ENCODE assay signal across 14 mouse cellular contexts in genomic region chr1:182867886-182868285, GRCm38 (mm10).
DNase-seq lines count a peak whose midpoint lies in the region; ATAC-seq and TF ChIP-seq lines count a peak whose summit lies in the region.
"Had no signal": no experiment of that assay in that cellular context is flagged by ENCODE, and none has a peak within 500 bp of the region (broad histone marks: within the 10 kb centered on the region; RNA-seq: fewer than 3 reads in every experiment).

No protein-coding gene starts in this region.

- peak overlapping the region; percentile 91 for H3K27ac ChIP-seq in hindbrain, embryonic 12.5 days
- no peak overlapping the region for H3K27ac ChIP-seq in hindbrain, postnatal 0 days
- peak overlapping the region; percentile 83 for H3K27ac ChIP-seq in midbrain, embryonic 14.5 days (replicated peaks; ENCODE audit: low read depth, low read length)
- H3K27ac ChIP-seq: embryonic facial prominence, embryonic 13.5 days; left cerebral cortex, adult 2 months had no signal

- H3K27me3 ChIP-seq in hindbrain, embryonic 12.5 days, result no peaks in the 10 kb centered on the region
- H3K27me3 ChIP-seq in hindbrain, postnatal 0 days (ENCODE audit: insufficient read depth, low read length), result no peaks in the 10 kb centered on the region
- H3K27me3 ChIP-seq in midbrain, embryonic 14.5 days (ENCODE audit: control insufficient read depth, insufficient read depth, low read length), result no peaks in the 10 kb centered on the region
- H3K27me3 ChIP-seq: embryonic facial prominence, embryonic 13.5 days; kidney, embryonic 15.5 days; neural tube, embryonic 12.5 days had no signal

- TF ChIP-seq CTCF in hindbrain, postnatal 0 days (IDR thresholded peaks at IDR 0.05; ENCODE audit: low read depth), result no peak

- ATAC-seq in hindbrain, embryonic 12.5 days (ENCODE audit: low FRiP score), result no peak
- no peak for ATAC-seq in hindbrain, postnatal 0 days
- ATAC-seq in midbrain, embryonic 14.5 days (ENCODE audit: low FRiP score, low TSS enrichment), result no peak
- ATAC-seq: liver, postnatal 0 days had no signal

- H3K36me3 ChIP-seq in hindbrain, embryonic 12.5 days, result no peaks in the 10 kb centered on the region
- H3K36me3 ChIP-seq in hindbrain, postnatal 0 days (ENCODE audit: insufficient read depth, low read length), result no peaks in the 10 kb centered on the region
- no peaks in the 10 kb centered on the region for H3K36me3 ChIP-seq in midbrain, embryonic 14.5 days (ENCODE audit: control insufficient read depth, insufficient read depth, low read length)

- peaks cover 31% of the 10 kb centered on the region for H3K4me1 ChIP-seq in hindbrain, embryonic 12.5 days
- H3K4me1 ChIP-seq in hindbrain, postnatal 0 days (ENCODE audit: insufficient read depth, low read length), result no peaks in the 10 kb centered on the region; the same call in 1 of the 2 replicates
- H3K4me1 ChIP-seq in midbrain, embryonic 14.5 days (ENCODE audit: control insufficient read depth, insufficient read depth, low read length), result peaks cover 18% of the 10 kb centered on the region

- H3K4me3 ChIP-seq in hindbrain, embryonic 12.5 days, result no peak overlapping the region
- no peak overlapping the region for H3K4me3 ChIP-seq in hindbrain, postnatal 0 days (ENCODE audit: low read length)
- no peak overlapping the region for H3K4me3 ChIP-seq in midbrain, embryonic 14.5 days (replicated peaks; ENCODE audit: low read depth, low read length)
- H3K4me3 ChIP-seq: embryonic facial prominence, embryonic 13.5 days; kidney, embryonic 15.5 days; left cerebral cortex, adult 2 months; limb, embryonic 10.5 days; neural tube, embryonic 12.5 days had no signal

- no peak overlapping the region for H3K9ac ChIP-seq in hindbrain, embryonic 12.5 days
- no peak overlapping the region for H3K9ac ChIP-seq in hindbrain, postnatal 0 days (replicated peaks; ENCODE audit: low read length)
- H3K9ac ChIP-seq in midbrain, embryonic 14.5 days (replicated peaks; ENCODE audit: low read length), result no peak overlapping the region
- H3K9ac ChIP-seq: embryonic facial prominence, embryonic 13.5 days; kidney, embryonic 15.5 days; liver, postnatal 0 days; neural tube, embryonic 12.5 days had no signal

- 86% methylated on average over 3 of the region's 3 CpGs for WGBS in hindbrain, embryonic 12.5 days
- 88% methylated on average over 3 of the region's 3 CpGs for WGBS in hindbrain, postnatal 0 days
- 92% methylated on average over 3 of the region's 3 CpGs for whole genome bisulfite sequencing in midbrain, embryonic 14.5 days

- DNase-seq in hindbrain, postnatal 0 days (ENCODE audit: low spot score), result no peak
- DNase-seq in 416B (ENCODE audit: low read depth), result peak; percentile 54
- DNase-seq in brain, adult 2 months (ENCODE audit: low read depth, low spot score), result peak; percentile 45
- no peak for DNase-seq in midbrain, embryonic 14.5 days
- no peak for DNase-seq in right cerebral cortex, adult 2 months (ENCODE audit: low spot score in 2 of 2)
- no peak for DNase-seq in testis, postnatal 14 days (ENCODE audit: low spot score)
- DNase-seq: thymus, adult 2 months had no signal

- 0 out of 2 replicates have a peak, but pooled peaks cover 3% of the 10 kb centered on the region for H3K9me3 ChIP-seq in hindbrain, embryonic 12.5 days (replicated peaks)
- no peaks in the 10 kb centered on the region for H3K9me3 ChIP-seq in hindbrain, postnatal 0 days (ENCODE audit: low read length)
- no peaks in the 10 kb centered on the region for H3K9me3 ChIP-seq in midbrain, embryonic 14.5 days (ENCODE audit: control insufficient read depth, low read length)
- H3K9me3 ChIP-seq: limb, embryonic 10.5 days; neural tube, embryonic 12.5 days had no signal

- no peak overlapping the region for H3K4me2 ChIP-seq in hindbrain, embryonic 12.5 days (replicated peaks)
- H3K4me2 ChIP-seq in hindbrain, postnatal 0 days (ENCODE audit: low read depth, low read length), result no peak overlapping the region
- H3K4me2 ChIP-seq in midbrain, embryonic 14.5 days (ENCODE audit: low read length), result no peak overlapping the region
- H3K4me2 ChIP-seq: embryonic facial prominence, embryonic 13.5 days; kidney, embryonic 15.5 days had no signal

Comparison
In these comparisons a context has a peak if more than half of its experiments do, and no peak if none do; other contexts are left out.
1. DNase-seq: peak in 416B (single experiment) and brain, adult 2 months (single experiment); none in hindbrain, postnatal 0 days (single experiment), midbrain, embryonic 14.5 days (single experiment), right cerebral cortex, adult 2 months (0 of 2) and testis, postnatal 14 days (single experiment).